Mouse (Mus musculus) adrenal gland, postnatal 14 days (tissue): ENCODE measurements around the gene Adam8. TPM values are rescaled to one million over a fixed set of nuclear protein-coding genes. Genes with fewer than 3 reads are reported as not detected.

Experiments
- DNase-seq: peaks from one replicate; pipeline ENCODE4 v3.0.0; 2021; ENCODE audit warnings: mixed read lengths
- long read RNA-seq, 2 experiments: library from polyadenylated mRNA; stranded (forward); transcript quantifications; one replicate each; pipeline ENCODE4 v2.0.0; 2021
- total RNA-seq: library from RNA; stranded (reverse); gene quantifications from 2 replicates; pipeline ENCODE4 v1.2.3, GENCODE M21; 2021

Adam8 gene
- total RNA-seq: 1.5 and 3.0 TPM in 2 replicates
- long read RNA-seq, experiment 1, partial matches to known transcripts: 0 of 1 reads
- long read RNA-seq, experiment 1, other reads (novel, unspliced or antisense): 0 of 1 reads
- long read RNA-seq, experiment 2, partial matches to known transcripts: 0 of 1 reads
- long read RNA-seq, experiment 2, other reads (novel, unspliced or antisense): 1 of 1 reads

GRCm38 (mm10) chr7:139992406-139992805, at the start of gene Adam8:
Gene Adam8 (minus strand): TSS chr7:139992562.
- DNase-seq: peak; percentile 65

DNA sequence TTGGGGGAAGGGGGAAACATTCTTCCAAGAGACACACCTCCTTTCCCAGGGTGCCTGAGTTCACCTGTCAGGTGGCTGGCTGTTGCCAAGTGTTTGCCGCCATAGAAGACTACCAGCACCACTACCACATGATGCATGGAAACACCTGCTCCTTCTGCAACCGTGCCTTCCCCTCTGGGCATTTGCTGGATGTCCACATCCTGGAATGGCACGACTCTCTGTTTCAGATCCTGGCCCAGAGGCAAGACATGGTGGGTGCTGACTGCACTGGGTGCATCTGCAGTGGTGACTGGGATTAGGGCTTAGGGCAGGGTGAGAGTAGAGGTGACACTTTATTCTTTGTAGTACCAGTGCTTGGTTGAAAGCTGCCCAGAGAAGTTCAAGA, 44.8 kb upstream of the Adam8 start:
- DNase-seq: no peak

GRCm38 (mm10) chr7:140036281-140037170, 44.2 kb upstream of the Adam8 start, which contains the start of the genes Zfp511 and Tubgcp2:
Gene Zfp511 (plus strand): TSS chr7:140036391.
Gene Tubgcp2 (minus strand): TSS chr7:140036669.
- DNase-seq: peak; percentile 98

- no peak for DNase-seq
Measured at GRCm38 (mm10) chr7:140035456-140035855, 43.1 kb upstream of the Adam8 start.

DNA sequence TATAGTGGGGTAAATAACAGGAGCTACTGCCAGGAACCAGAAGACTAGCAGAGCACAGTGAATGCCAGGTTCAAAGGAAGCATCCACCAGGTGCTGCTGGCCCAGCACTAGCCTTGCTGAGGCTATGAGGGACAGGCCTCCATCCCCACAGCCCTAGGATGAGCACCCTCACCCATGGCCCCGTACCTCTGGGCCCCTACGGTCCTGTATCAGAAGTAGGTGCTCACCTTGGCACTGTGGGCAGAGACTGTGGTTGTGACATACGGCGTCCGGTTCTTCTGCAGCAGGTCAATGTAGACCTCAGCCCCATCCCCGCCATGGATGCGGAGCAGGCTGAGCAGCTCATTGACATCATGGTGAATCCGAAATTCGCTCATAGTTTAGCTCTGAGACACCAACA, 41.0 kb upstream of the Adam8 start:
- DNase-seq: no peak

- DNase-seq: no peak
Measured at GRCm38 (mm10) chr7:140032366-140032765, 40.0 kb upstream of the Adam8 start.

- no peak for DNase-seq
Measured at GRCm38 (mm10) chr7:140031771-140032170, 39.4 kb upstream of the Adam8 start.

DNA sequence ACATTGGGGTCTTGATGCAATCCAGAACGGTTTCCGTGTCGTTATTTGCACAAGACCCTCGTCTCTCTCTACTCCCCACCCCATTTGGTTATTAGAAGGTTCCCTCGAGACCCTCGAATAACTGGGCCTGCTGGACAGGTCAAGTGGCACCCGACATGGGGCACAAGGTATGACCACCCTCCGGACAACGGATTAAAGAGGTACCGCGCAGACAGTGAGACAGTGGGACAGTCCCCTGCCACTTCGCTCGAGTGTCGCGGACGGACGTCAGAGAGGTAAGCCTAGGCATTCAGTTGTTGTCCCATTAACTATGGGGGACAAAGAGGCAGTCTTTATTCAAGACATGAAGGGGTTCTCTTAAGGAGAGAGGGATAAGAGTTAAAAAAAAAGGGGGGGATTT, 19.0 kb upstream of the Adam8 start:
- DNase-seq: no peak

DNA sequence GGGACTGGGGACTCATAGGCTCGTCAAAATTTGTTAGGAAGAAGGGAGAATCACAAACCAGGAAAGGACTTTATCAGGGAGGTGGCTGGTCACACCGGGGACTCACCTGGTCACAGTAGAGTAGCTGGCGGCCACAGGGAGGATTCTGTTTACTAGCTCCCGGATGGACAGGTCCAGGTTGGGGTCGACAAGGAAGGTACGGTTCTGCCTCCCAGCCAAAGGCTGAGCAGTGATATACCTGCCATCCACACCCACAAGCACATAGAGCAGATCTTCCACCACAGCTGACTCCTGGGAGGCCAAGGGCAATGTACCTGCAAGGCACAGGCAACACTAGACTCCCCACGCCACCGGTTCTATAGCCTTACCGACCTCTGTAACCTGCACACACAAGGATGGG, 15.4 kb upstream of the Adam8 start:
- no peak for DNase-seq

- no peak for DNase-seq
Measured at GRCm38 (mm10) chr7:140006861-140007611, 14.7 kb upstream of the Adam8 start.

DNA sequence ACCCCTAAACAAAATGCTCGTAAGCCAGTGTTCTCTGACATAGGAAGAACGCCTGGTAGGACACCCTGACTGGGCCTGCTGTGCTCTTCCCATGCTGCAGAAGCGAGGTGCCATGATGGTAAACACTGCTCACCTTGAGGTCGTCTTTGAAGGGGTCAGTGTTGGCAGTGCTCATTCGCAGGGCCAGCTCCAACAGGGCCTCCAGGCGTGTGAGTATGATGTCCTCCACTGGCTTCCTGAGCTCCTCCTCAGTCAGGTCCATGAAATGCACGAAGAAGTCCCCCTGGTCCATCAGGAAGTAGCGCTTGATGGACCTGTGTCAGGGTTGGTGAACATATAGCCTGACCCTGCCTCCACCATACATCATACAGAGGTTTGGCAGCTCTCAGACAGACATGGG, 12.3 kb upstream of the Adam8 start:
- no peak for DNase-seq

DNA sequence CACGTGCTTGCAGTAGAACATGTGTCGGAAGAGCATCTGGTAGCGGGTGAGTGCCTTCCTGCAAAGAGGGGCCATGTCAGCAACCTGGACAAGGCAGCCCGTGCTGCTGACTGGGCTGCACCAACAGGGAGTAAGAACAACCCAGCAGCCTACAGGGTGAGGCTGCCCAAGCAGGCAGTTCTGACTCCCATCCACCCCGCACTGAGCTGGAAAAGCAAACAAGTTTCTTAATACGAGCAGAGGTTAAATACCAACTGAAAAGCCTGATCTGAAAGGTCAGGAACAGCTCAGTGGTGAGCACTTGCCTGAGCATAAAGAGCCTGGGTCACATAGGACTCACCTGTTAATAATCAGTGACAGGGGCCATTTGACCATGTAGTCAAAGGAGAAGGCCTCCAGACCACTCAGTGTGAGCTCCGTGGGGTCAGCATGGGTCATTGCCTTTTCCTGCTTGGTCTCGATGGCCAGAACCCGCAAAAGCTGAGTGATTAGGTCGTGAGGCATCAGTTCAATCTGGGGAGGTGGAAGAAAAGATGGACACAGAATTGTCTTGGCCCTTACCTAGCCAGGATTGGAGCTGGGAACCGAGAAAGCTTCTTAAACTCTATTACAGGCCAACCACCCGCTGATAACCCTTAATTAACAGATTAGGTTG, 8.9 kb upstream of the Adam8 start:
- DNase-seq: no peak

DNA sequence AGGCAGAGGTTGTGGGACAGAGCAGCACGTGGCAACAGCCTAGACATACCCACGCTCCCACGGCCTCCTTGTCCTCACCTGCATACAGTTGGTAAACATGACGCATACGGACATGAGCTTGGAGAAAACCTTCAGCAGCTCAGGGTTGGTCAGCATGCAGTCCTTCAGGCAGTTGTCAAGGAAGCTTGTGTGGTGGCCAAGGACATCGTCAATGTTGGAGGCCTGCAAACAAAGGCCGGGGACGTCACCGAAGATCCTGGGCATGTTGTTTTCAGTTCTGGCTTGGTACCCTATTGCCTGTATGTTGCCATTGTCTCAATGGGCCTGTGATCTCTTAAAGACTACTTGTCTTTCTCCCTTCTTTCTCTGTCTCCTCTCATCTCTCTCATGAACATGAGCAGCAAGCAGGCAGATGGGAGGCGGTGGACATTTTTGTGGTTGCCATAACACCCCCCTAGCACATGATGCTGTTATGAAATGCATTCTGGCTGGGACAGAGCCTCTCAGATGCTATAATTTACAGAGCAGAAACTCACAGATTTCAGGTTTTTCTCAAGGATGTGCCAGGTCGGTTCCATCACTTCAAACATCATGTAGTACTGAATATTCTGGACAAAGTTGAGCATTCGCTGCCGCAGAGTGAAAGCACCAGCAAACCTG, 6.5 kb upstream of the Adam8 start:
- DNase-seq: no peak

DNA sequence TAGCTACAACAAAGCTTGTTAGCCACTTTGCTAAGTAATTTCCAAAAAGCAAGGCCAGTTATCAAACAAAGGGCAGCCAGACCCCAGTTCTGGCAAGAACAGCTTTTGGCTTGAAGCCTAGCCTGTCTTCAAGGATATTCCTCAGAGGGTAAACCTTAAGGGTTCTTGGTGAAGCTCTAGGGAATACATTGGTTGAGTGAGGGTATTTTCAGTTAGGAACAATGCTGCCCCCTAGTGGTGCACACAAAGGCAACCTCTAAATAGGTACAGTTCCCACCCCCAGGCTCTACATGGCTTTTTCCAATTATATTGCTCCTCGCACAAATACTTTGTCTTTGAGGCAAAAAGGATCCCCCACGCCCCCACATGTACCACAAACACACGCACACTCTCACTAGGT, 2.3 kb upstream of the Adam8 start:
- DNase-seq: peak; percentile 82

DNA sequence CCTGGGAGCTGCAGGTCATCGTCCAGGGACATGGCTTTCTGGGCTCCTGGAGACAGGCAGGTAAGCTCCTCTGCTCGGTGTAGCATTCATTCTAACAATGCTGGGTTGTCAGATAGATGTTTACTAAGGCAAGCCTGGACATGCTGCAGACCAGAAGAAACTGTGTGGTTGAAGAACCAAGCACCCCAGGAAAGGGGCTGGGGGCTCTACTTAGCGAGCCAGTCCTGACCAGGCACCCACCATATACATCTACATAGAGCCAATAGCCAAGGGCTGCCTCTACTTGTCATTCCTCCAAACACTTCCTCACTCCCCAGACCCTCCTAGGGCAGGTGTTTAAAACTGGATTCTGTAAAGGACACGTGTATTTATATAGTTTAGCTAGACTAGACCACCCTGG, 1.8 kb upstream of the Adam8 start:
- DNase-seq: no peak

- DNase-seq: no peak
Measured at GRCm38 (mm10) chr7:139993532-139993931, 1.2 kb upstream of the Adam8 start.

- DNase-seq: no peak
Measured at GRCm38 (mm10) chr7:139990864-139991394, 1.4 kb downstream of the Adam8 start.

DNA sequence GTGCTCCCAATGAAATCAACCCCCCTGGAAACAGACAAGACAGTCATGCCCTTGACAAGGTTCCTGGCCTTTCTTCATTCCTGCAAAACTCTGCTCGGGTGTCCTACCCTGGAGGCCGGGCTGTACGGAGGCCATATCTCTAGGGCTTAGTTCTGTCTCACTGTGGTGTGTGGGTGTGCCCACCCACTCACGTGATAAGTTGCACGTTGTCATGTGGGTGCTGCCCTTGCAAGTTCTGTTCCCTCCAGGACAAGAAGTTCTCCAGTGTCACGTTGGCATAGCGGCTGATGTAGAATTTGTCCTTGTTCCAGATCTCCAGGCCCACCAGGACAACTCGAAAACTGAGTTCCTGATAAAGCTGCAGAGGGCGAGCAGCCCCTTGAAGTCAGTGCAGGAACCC, 4.1 kb downstream of the Adam8 start:
- no peak for DNase-seq

GRCm38 (mm10) chr7:139984505-139984904, 7.9 kb downstream of the Adam8 start:
- DNase-seq: no peak

DNA sequence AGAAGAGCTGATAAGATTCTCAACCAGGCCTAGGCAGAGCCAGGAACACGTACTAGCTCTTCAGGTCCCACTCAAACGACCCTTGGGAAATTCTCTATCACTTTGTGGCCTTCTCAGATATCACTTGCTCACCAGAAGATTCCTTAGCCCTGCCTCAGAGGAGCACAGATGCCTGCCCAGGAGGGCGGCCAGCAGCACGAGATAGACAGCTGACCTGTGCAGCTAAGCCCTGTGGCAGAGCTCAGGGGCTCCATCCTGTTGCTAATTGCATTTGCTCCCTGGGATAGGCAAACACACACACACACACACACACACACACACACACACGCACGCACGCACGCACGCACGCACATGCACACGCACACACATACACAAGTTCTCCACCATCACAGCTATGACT, 10.3 kb downstream of the Adam8 start:
- DNase-seq: no peak

DNA sequence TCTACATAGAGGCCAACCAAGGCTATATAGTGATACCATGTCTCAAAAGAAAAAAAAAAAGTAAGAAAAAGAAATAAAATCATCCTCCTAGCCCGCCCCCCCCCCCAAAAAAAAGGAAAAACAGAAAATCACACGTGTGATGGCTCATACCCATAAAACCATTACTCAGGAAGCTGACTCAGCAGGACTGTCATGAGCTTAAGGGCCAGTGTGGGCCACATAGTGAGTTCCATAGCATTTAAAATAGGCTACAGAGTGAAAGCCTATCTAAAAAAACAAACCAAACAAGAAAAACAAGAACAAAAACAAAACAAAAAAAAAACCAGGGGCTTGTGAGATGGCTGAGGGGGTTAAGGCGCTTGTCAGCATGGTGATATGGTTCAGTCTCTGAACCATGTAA, 11.6 kb downstream of the Adam8 start:
- no peak for DNase-seq
